Comparison of ENCODE assay signal across 9 mouse cellular contexts in the genomic region with DNA sequence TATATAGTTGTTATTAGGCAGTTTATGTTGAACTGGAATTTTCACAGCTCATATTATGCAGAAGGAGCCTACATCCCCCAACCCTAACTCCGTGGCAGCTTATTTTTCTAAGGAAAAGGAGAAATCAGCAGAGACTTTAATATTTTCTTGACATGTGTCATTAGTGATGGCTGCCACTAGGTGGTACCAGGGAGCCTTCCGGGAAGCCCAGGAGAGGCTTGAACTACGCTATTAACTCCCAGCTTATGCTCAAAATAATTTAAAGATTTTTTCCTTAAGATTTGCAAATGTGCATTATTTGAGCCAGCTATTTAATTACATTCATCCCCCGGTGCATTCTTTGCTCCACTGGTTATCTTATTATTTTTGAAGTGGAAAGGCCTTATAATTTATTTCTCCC.
A peak's percentile ranks its signal among the peaks of the same experiment; 100 is the strongest.
DNase-seq lines count a peak whose midpoint lies in the region; ATAC-seq lines count a peak whose summit lies in the region.
"Had no signal": no experiment of that assay in that cellular context is flagged by ENCODE, and none has a peak within 500 bp of the region (broad histone marks: within the 10 kb centered on the region; RNA-seq: fewer than 3 reads in every experiment).

No protein-coding gene starts in this region.

- H3K27me3 ChIP-seq in liver, embryonic 11.5 days (replicated peaks; ENCODE audit: control insufficient read depth, insufficient read depth, low read length): no peaks in the 10 kb centered on the region
- no peaks in the 10 kb centered on the region for H3K27me3 ChIP-seq in embryonic facial prominence, embryonic 11.5 days (ENCODE audit: control insufficient read depth, insufficient read depth, low read length)

- H3K4me3 ChIP-seq in liver, embryonic 11.5 days (ENCODE audit: low read depth, low read length): no peak overlapping the region
- H3K4me3 ChIP-seq in embryonic facial prominence, embryonic 11.5 days (ENCODE audit: low read depth, low read length): no peak overlapping the region

- no peak overlapping the region for H3K9ac ChIP-seq in liver, embryonic 11.5 days (ENCODE audit: low read depth, low read length)
- H3K9ac ChIP-seq in embryonic facial prominence, embryonic 11.5 days (replicated peaks; ENCODE audit: low read length): no peak overlapping the region

- no peak overlapping the region for H3K4me2 ChIP-seq in liver, embryonic 11.5 days
- no peak overlapping the region for H3K4me2 ChIP-seq in embryonic facial prominence, embryonic 11.5 days (ENCODE audit: low read depth, low read length)

- ATAC-seq in cerebellum, adult (ENCODE audit: insufficient number of reproducible peaks, low FRiP score, low TSS enrichment): 0 out of 2 replicates have a peak, but pooled peaks have one; percentile 58
- ATAC-seq in liver, embryonic 11.5 days (replicated peaks; ENCODE audit: low FRiP score): no peak
- no peak for ATAC-seq in embryonic facial prominence, embryonic 11.5 days (replicated peaks; ENCODE audit: insufficient number of reproducible peaks, low FRiP score, low TSS enrichment, low read depth)

- no peaks in the 10 kb centered on the region for H3K4me1 ChIP-seq in liver, embryonic 11.5 days (replicated peaks; ENCODE audit: control insufficient read depth, insufficient read depth, low read length)
- H3K4me1 ChIP-seq in embryonic facial prominence, embryonic 11.5 days (ENCODE audit: control insufficient read depth, insufficient read depth, low read length): no peaks in the 10 kb centered on the region

- no peak for DNase-seq in cerebellum, adult 9-11 months
- peak; percentile 35 for DNase-seq in liver
- DNase-seq in liver, embryonic 11.5 days (ENCODE audit: low spot score): no peak
- peak; percentile 46 for DNase-seq in adrenal gland, postnatal 25 days
- DNase-seq in embryonic facial prominence, embryonic 11.5 days (ENCODE audit: low spot score): peak; percentile 61
- peak; percentile 19 to 24 for DNase-seq in left cerebral cortex, postnatal 25 days (ENCODE audit: low spot score in 2 of 2)
- DNase-seq in retina, embryonic 14.5 days (ENCODE audit: low spot score): peak; percentile 70

- no peak overlapping the region for H3K27ac ChIP-seq in liver, embryonic 11.5 days (ENCODE audit: low read depth, low read length)
- no peak overlapping the region for H3K27ac ChIP-seq in embryonic facial prominence, embryonic 11.5 days (replicated peaks; ENCODE audit: low read depth, low read length)
- H3K27ac ChIP-seq: macrophage had no signal

- 12% methylated on average over 4 of the region's 4 CpGs for WGBS in liver, embryonic 11.5 days
- WGBS in embryonic facial prominence, embryonic 11.5 days: 11% methylated on average over 4 of the region's 4 CpGs

- no peaks in the 10 kb centered on the region for H3K9me3 ChIP-seq in liver, embryonic 11.5 days (ENCODE audit: control insufficient read depth, low read length)
- H3K9me3 ChIP-seq in embryonic facial prominence, embryonic 11.5 days (replicated peaks; ENCODE audit: control insufficient read depth, low read length): no peaks in the 10 kb centered on the region

- intact Hi-C loops in left cerebral cortex, postnatal 25 days (cut with DNase I): loop anchor here (2.0 kb wide), 1 partner anchor 160 kb away; no protein-coding TSS in a partner anchor

- H3K36me3 ChIP-seq in liver, embryonic 11.5 days (ENCODE audit: control insufficient read depth, insufficient read depth, low read length): no peaks in the 10 kb centered on the region
- H3K36me3 ChIP-seq in embryonic facial prominence, embryonic 11.5 days (replicated peaks; ENCODE audit: control insufficient read depth, insufficient read depth, low read depth, low read length): no peaks in the 10 kb centered on the region

Comparison
In these comparisons a context has a peak if more than half of its experiments do, and no peak if none do; other contexts are left out.
1. DNase-seq: peak in liver (single experiment), adrenal gland, postnatal 25 days (single experiment), embryonic facial prominence, embryonic 11.5 days (single experiment), left cerebral cortex, postnatal 25 days (2 of 2) and retina, embryonic 14.5 days (single experiment); none in cerebellum, adult 9-11 months (single experiment) and liver, embryonic 11.5 days (single experiment).